Mouse (Mus musculus) limb, embryonic 14.5 days (tissue): ENCODE measurements around the gene Srsf9. TPM values are rescaled to one million over a fixed set of nuclear protein-coding genes. Genes with fewer than 3 reads are reported as not detected.

Source experiments
- ATAC-seq: fragments of 200-750 bp; cut with Nextera tagmentation; 2 replicates; pipeline ENCODE4 v1.8.0; 2017; ENCODE audit warnings: low read depth, moderate number of reproducible peaks, moderate TSS enrichment; ENCODE audit not compliant: low FRiP score
- DNase-seq: peaks from one replicate; pipeline ENCODE4 v3.0.0-alpha.2; 2015; ENCODE audit warnings: low spot score
- H3K27ac ChIP-seq: fragments of 300-500 bp; sonication (generic); replicated peaks from 2 replicates; pipeline ENCODE4 v1.5.1; 2014; ENCODE audit warnings: low read depth, mild to moderate bottlenecking, low read length, moderate library complexity, mixed read lengths
- H3K27me3 ChIP-seq: fragments of 300-500 bp; sonication (generic); 2 replicates; pipeline ENCODE4 v1.6.1; 2014; ENCODE audit warnings: low read length, mixed read lengths; ENCODE audit not compliant: control insufficient read depth, insufficient read depth
- H3K36me3 ChIP-seq: fragments of 300-500 bp; sonication (generic); 2 replicates; pipeline ENCODE4 v1.6.1; 2014; ENCODE audit warnings: mild to moderate bottlenecking, low read length, moderate library complexity, mixed read lengths; ENCODE audit not compliant: control insufficient read depth, insufficient read depth
- H3K4me1 ChIP-seq: fragments of 300-500 bp; sonication (generic); 2 replicates; pipeline ENCODE4 v1.6.1; 2014; ENCODE audit warnings: antibody characterized with exemption, low read length, mixed read lengths; ENCODE audit not compliant: control insufficient read depth, insufficient read depth
- H3K4me2 ChIP-seq: fragments of 300-500 bp; sonication (generic); replicated peaks from 2 replicates; pipeline ENCODE4 v1.6.1; 2014; ENCODE audit warnings: low read depth, mild to moderate bottlenecking, low read length, moderate library complexity; ENCODE audit not compliant: severe bottlenecking
- H3K4me3 ChIP-seq: fragments of 300-500 bp; sonication (generic); replicated peaks from 2 replicates; pipeline ENCODE4 v1.5.1; 2014; ENCODE audit warnings: low read length
- H3K9ac ChIP-seq: fragments of 300-500 bp; sonication (generic); 2 replicates; pipeline ENCODE4 v1.6.1; 2014; ENCODE audit warnings: mild to moderate bottlenecking, low read depth, low read length, moderate library complexity; ENCODE audit not compliant: severe bottlenecking
- H3K9me3 ChIP-seq: fragments of 300-500 bp; sonication (generic); 2 replicates; pipeline ENCODE4 v1.6.1; 2016; ENCODE audit warnings: low read length; ENCODE audit not compliant: control insufficient read depth
- POLR2A ChIP-seq: fragments of 200-500 bp; IDR thresholded peaks from 2 replicates; pipeline ENCODE4 v1.8.0; 2012; ENCODE audit warnings: inconsistent platforms, mild to moderate bottlenecking, moderate library complexity, borderline replicate concordance; ENCODE audit not compliant: insufficient read depth, insufficient read length; ENCODE audit errors: extremely low read depth
- WGBS: fragments of 180-500 bp; shearing (Covaris S2); extraction: QIAGEN DNeasy Blood & Tissue Kit; methylation state at CpG from one replicate; pipeline ENCODE4 v1.1.7; 2014; 5-methylcytosine and 5-hydroxymethylcytosine counted together
- polyA plus RNA-seq, 2 experiments: library from polyadenylated mRNA; depleted of rRNA in 1 of 2; stranded (reverse) in 1 of 2; unstranded in 1 of 2; fragments of >200 nt; fragmentation: Nextera tagmentation in 1 of 2; extraction: Ambion mirVana in 1 of 2; gene quantifications; 2 replicates each; pipeline versions ENCODE4 v1.2.1 to v1.2.3; 2012 to 2014

Srsf9 gene
- polyA plus RNA-seq, 2 experiments: 137 to 252 TPM

GRCm38 (mm10) chr5:115362819-115363714 lies 36.1 kb downstream of the Srsf9 start:
- 22% methylated on average over 19 of the region's 19 CpGs for WGBS
- no peaks in the 10 kb centered on the region for H3K27me3 ChIP-seq
- no peaks in the 10 kb centered on the region for H3K36me3 ChIP-seq
- no peak overlapping the region for H3K4me2 ChIP-seq
- no peaks in the 10 kb centered on the region for H3K4me1 ChIP-seq
- no peak overlapping the region for H3K4me3 ChIP-seq
- H3K9me3 ChIP-seq: no peaks in the 10 kb centered on the region
- H3K27ac ChIP-seq: no peak overlapping the region
- ATAC-seq (no peak), DNase-seq (no peak)
- TF ChIP-seq POLR2A: no peak
- H3K9ac ChIP-seq: no peak overlapping the region

- TF ChIP-seq POLR2A: no peak
- no peak overlapping the region for H3K4me3 ChIP-seq
- no peak overlapping the region for H3K9ac ChIP-seq
- no peaks in the 10 kb centered on the region for H3K36me3 ChIP-seq
- no peaks in the 10 kb centered on the region for H3K27me3 ChIP-seq
- H3K4me2 ChIP-seq: no peak overlapping the region
- ATAC-seq (no peak), DNase-seq (no peak)
- H3K9me3 ChIP-seq: no peaks in the 10 kb centered on the region
- H3K27ac ChIP-seq: no peak overlapping the region
- H3K4me1 ChIP-seq: no peaks in the 10 kb centered on the region
- 86% methylated on average over 4 of the region's 4 CpGs for WGBS
Observed at GRCm38 (mm10) chr5:115364782-115365181, 37.8 kb downstream of the Srsf9 start.

GRCm38 (mm10) chr5:115371736-115372135 lies 44.8 kb downstream of the Srsf9 start:
- Histone ChIP-seq H3K9me3 (no peaks in the 10 kb centered on the region), H3K4me1 (peaks cover 5% of the 10 kb centered on the region; the same call in 1 of the 2 replicates), H3K4me2 (no peak overlapping the region), H3K27me3 (0 out of 2 replicates have a peak, but pooled peaks cover 5% of the 10 kb centered on the region), H3K4me3 (no peak overlapping the region), H3K9ac (no peak overlapping the region), H3K27ac (no peak overlapping the region), H3K36me3 (no peaks in the 10 kb centered on the region)
- no peak for ATAC-seq
- no peak for DNase-seq
- WGBS: 31% methylated on average over 9 of the region's 9 CpGs
- no peak for TF ChIP-seq POLR2A

GRCm38 (mm10) chr5:115373441-115374203 lies 46.6 kb downstream of the Srsf9 start:
- H3K9ac ChIP-seq: peak overlapping the region; percentile 56
- no peak for DNase-seq
- 0 out of 2 replicates have a peak, but pooled peaks cover 5% of the 10 kb centered on the region for H3K27me3 ChIP-seq
- H3K27ac ChIP-seq: no peak overlapping the region
- peaks cover 5% of the 10 kb centered on the region; the same call in 1 of the 2 replicates for H3K4me1 ChIP-seq
- TF ChIP-seq POLR2A: no peak
- peak overlapping the region; percentile 55 for H3K4me2 ChIP-seq
- no peak for ATAC-seq
- WGBS: 26% methylated on average over 26 of the region's 26 CpGs
- H3K9me3 ChIP-seq: no peaks in the 10 kb centered on the region
- H3K36me3 ChIP-seq: no peaks in the 10 kb centered on the region
- H3K4me3 ChIP-seq: peak overlapping the region; percentile 28

- H3K27ac ChIP-seq: no peak overlapping the region
Observed at GRCm38 (mm10) chr5:115374204-115374820, 47.3 kb downstream of the Srsf9 start.

More at GRCm38 (mm10) chr5:115374204-115374820, 47.3 kb downstream of the Srsf9 start:
- peaks cover 5% of the 10 kb centered on the region; the same call in 1 of the 2 replicates for H3K4me1 ChIP-seq
- 0 out of 2 replicates have a peak, but pooled peaks cover 5% of the 10 kb centered on the region for H3K27me3 ChIP-seq
- ATAC-seq (no peak), DNase-seq (no peak)
- no peaks in the 10 kb centered on the region for H3K9me3 ChIP-seq
- H3K36me3 ChIP-seq: no peaks in the 10 kb centered on the region
- peak overlapping the region; percentile 55 for H3K4me2 ChIP-seq
- 21% methylated on average over 11 of the region's 11 CpGs for WGBS
- no peak for TF ChIP-seq POLR2A
- peak overlapping the region; percentile 56 for H3K9ac ChIP-seq
- H3K4me3 ChIP-seq: peak overlapping the region; percentile 28
